Mouse (Mus musculus): Measurements from ENCODE around the gene Ap5s1. TPM values are rescaled to one million over a fixed set of nuclear protein-coding genes. Genes with fewer than 3 reads are reported as not detected.

Ap5s1 gene
- total RNA-seq, 2 experiments from 2014 or later = 14.9 to 17.4 TPM

- intact Hi-C loops (cut with DNase I; ENCODE audit: low total_unique reads) = loop anchor here (5.0 to 10.0 kb wide), 2 partner anchors 79 to 157 kb away; no protein-coding TSS in a partner anchor
- DNase-seq = peak; percentile 69
Measured at GRCm38 (mm10) chr2:131253681-131254328, 46.9 kb downstream of the Ap5s1 start.

- peak; percentile 15 for DNase-seq
- intact Hi-C loops (cut with DNase I; ENCODE audit: low total_unique reads) = loop anchor here (5.0 to 10.0 kb wide), 2 partner anchors 80 to 157 kb away; no protein-coding TSS in a partner anchor
Measured at GRCm38 (mm10) chr2:131254329-131254713, 47.4 kb downstream of the Ap5s1 start.

GRCm38 (mm10) chr2:131255738-131256137 is 48.9 kb downstream of the Ap5s1 start:
- intact Hi-C loops (cut with DNase I; ENCODE audit: low total_unique reads) = loop anchor here (10.0 kb wide), 1 partner anchor 81 kb away; no protein-coding TSS in a partner anchor
- no peak for DNase-seq

GRCm38 (mm10) chr2:131258693-131259092 is 51.8 kb downstream of the Ap5s1 start:
- DNase-seq = no peak
- intact Hi-C loops (cut with DNase I; ENCODE audit: low total_unique reads) = loop anchor here (10.0 kb wide), 1 partner anchor 84 kb away; no protein-coding TSS in a partner anchor

GRCm38 (mm10) chr2:131260544-131261307 is 53.8 kb downstream of the Ap5s1 start:
- intact Hi-C loops (cut with DNase I; ENCODE audit: low total_unique reads) = no loop called here

GRCm38 (mm10) chr2:131261481-131262212 is 54.8 kb downstream of the Ap5s1 start:
- DNase-seq = no peak
- intact Hi-C loops (cut with DNase I; ENCODE audit: low total_unique reads) = no loop called here

More at GRCm38 (mm10) chr2:131260544-131261307, 53.8 kb downstream of the Ap5s1 start:
- DNase-seq = no peak

GRCm38 (mm10) chr2:131262213-131262672 is 55.4 kb downstream of the Ap5s1 start, which contains the start of gene Pank2:
Gene Pank2 (plus strand): TSS chr2:131262495.
- intact Hi-C loops (cut with DNase I; ENCODE audit: low total_unique reads) = no loop called here

More at GRCm38 (mm10) chr2:131262213-131262672, 55.4 kb downstream of the Ap5s1 start, which contains the start of gene Pank2:
- peak; percentile 98 for DNase-seq

Other genes starting within 250 kb of the Ap5s1 start
- 1 to 10 TPM; 3.8 to 5.1 TPM for gene Gfra4, start 164.0 kb upstream of the Ap5s1 start, total RNA-seq (2021)
- 1 to 10 TPM; 2.5 to 3.9 TPM for gene Adam33, start 143.3 kb upstream of the Ap5s1 start, total RNA-seq (2021)
- under 1 TPM; 0.78 to 0.90 TPM for gene Siglec1, start 120.3 kb upstream of the Ap5s1 start, total RNA-seq (2021)
- 10 to 100 TPM; 14.5 to 18.3 TPM for gene Hspa12b, start 79.8 kb upstream of the Ap5s1 start, total RNA-seq (2021)
- gene Gm11037, start 73.6 kb upstream of the Ap5s1 start, total RNA-seq (2021) = not detected
- 1 to 10 TPM; 5.8 to 6.2 TPM for gene 1700037H04Rik, start 47.0 kb upstream of the Ap5s1 start, total RNA-seq (2021)
- 10 to 100 TPM; 49.6 to 50.8 TPM for gene Cenpb, start 27.0 kb upstream of the Ap5s1 start, total RNA-seq (2021)
- gene Cdc25b, start 20.1 kb upstream of the Ap5s1 start, total RNA-seq (2021) = 1 to 10 TPM; 4.7 to 5.4 TPM
- gene Spef1, start 19.8 kb upstream of the Ap5s1 start, total RNA-seq (2021) = 1 to 10 TPM; 2.5 to 2.9 TPM
- 10 to 100 TPM; 32.4 to 33.3 TPM for gene Mavs, start 27.0 kb downstream of the Ap5s1 start, total RNA-seq (2021)
- 10 to 100 TPM; 21.9 to 22.8 TPM for gene Pank2, start 55.4 kb downstream of the Ap5s1 start, total RNA-seq (2021)
- 1 to 10 TPM; 1.5 to 2.4 TPM for gene Rnf24, start 145.8 kb downstream of the Ap5s1 start, total RNA-seq (2021)

Measured in gastrocnemius, postnatal 14 days (tissue).